Mouse (Mus musculus) 416B (cell line): Measurements from ENCODE around the gene Ptchd3.

Experiments
- DNase-seq: peaks from one replicate; pipeline ENCODE4 v3.0.0; 2011; ENCODE audit warnings: low read depth

Ptchd3 gene

GRCm38 (mm10) chr11:121829947-121830346 is at the start of gene Ptchd3:
Ptchd3 (plus strand) TSS chr11:121830247.
- no peak for DNase-seq

GRCm38 (mm10) chr11:121781831-121782230 is 48.2 kb upstream of the Ptchd3 start:
- peak; percentile 45 for DNase-seq

GRCm38 (mm10) chr11:121787456-121787855 is 42.6 kb upstream of the Ptchd3 start:
- DNase-seq: no peak

- DNase-seq: no peak
Observed at GRCm38 (mm10) chr11:121789566-121789965, 40.5 kb upstream of the Ptchd3 start.

GRCm38 (mm10) chr11:121790671-121791094 is 39.4 kb upstream of the Ptchd3 start:
- DNase-seq: no peak

- no peak for DNase-seq
Observed at GRCm38 (mm10) chr11:121791446-121791845, 38.6 kb upstream of the Ptchd3 start.

GRCm38 (mm10) chr11:121791991-121792390 is 38.1 kb upstream of the Ptchd3 start:
- DNase-seq: no peak

GRCm38 (mm10) chr11:121793530-121793929 is 36.5 kb upstream of the Ptchd3 start:
- DNase-seq: no peak

GRCm38 (mm10) chr11:121794186-121794585 is 35.9 kb upstream of the Ptchd3 start:
- no peak for DNase-seq

GRCm38 (mm10) chr11:121794591-121795199 is 35.4 kb upstream of the Ptchd3 start:
- DNase-seq: no peak

GRCm38 (mm10) chr11:121795978-121796377 is 34.1 kb upstream of the Ptchd3 start:
- DNase-seq: peak; percentile 79

- DNase-seq: no peak
Observed at GRCm38 (mm10) chr11:121798591-121798990, 31.5 kb upstream of the Ptchd3 start.

- DNase-seq: no peak
Observed at GRCm38 (mm10) chr11:121799746-121800299, 30.2 kb upstream of the Ptchd3 start.

GRCm38 (mm10) chr11:121802743-121803142 is 27.3 kb upstream of the Ptchd3 start:
- no peak for DNase-seq

GRCm38 (mm10) chr11:121804258-121805027 is 25.6 kb upstream of the Ptchd3 start:
- peak; percentile 93 for DNase-seq

GRCm38 (mm10) chr11:121808204-121808852 is 21.7 kb upstream of the Ptchd3 start:
- DNase-seq: peak; percentile 87

- no peak for DNase-seq
Observed at GRCm38 (mm10) chr11:121808866-121809265, 21.2 kb upstream of the Ptchd3 start.

GRCm38 (mm10) chr11:121845923-121846322 is 15.9 kb downstream of the Ptchd3 start:
- peak; percentile 69 for DNase-seq

GRCm38 (mm10) chr11:121847790-121848299 is 17.8 kb downstream of the Ptchd3 start:
- peak; percentile 84 for DNase-seq
